Mouse (Mus musculus) forebrain, embryonic 11.5 days (tissue): Measurements from ENCODE around the gene R3hdml. TPM values are rescaled to one million over a fixed set of nuclear protein-coding genes. Genes with fewer than 3 reads are reported as not detected.

Experiments
- polyA plus RNA-seq: library from polyadenylated mRNA; unstranded; fragments of >200 nt; fragmentation: Nextera tagmentation; extraction: Ambion mirVana; gene quantifications from 2 replicates; pipeline ENCODE4 v1.2.1, GENCODE M21; 2014

R3hdml gene
- polyA plus RNA-seq, 1 experiment from 2014 or later: not detected

Other genes starting within 250 kb of the R3hdml start
- 0.08 and 0.25 TPM in 2 replicates for gene Jph2, start 94.3 kb upstream of the R3hdml start, polyA plus RNA-seq
- gene Oser1, start 67.6 kb upstream of the R3hdml start, polyA plus RNA-seq: 80.7 and 85.5 TPM in 2 replicates
- 28.8 and 31.1 TPM in 2 replicates for gene Gdap1l1, start 53.8 kb upstream of the R3hdml start, polyA plus RNA-seq
- 11.3 and 12.5 TPM in 2 replicates for gene Fitm2, start 19.7 kb upstream of the R3hdml start, polyA plus RNA-seq
- gene Hnf4a, start 14.5 kb downstream of the R3hdml start, polyA plus RNA-seq: not detected in 2 replicates
- gene Ttpal, start 110.0 kb downstream of the R3hdml start, polyA plus RNA-seq: 43.5 and 45.4 TPM in 2 replicates
- 28.9 and 30.7 TPM in 2 replicates for gene Serinc3, start 152.8 kb downstream of the R3hdml start, polyA plus RNA-seq
- gene Pkig, start 166.1 kb downstream of the R3hdml start, polyA plus RNA-seq: 189 and 193 TPM in 2 replicates